Mouse (Mus musculus) ES-E14 (cell line): Measurements from ENCODE around the gene Zfp493. TPM values are rescaled to one million over a fixed set of nuclear protein-coding genes. Genes with fewer than 3 reads are reported as not detected.

Experiments
- DNase-seq: peaks from one replicate; pipeline ENCODE4 v3.0.0-alpha.2; 2013; ENCODE audit warnings: low read depth, low spot score
- H3K27ac ChIP-seq: 2 replicates; pipeline ENCODE4 v1.5.1; 2012; ENCODE audit warnings: low read depth, mild to moderate bottlenecking, low read length, moderate library complexity, mixed read lengths; ENCODE audit not compliant: poor library complexity, insufficient read depth, severe bottlenecking
- H3K36me3 ChIP-seq: 2 replicates; pipeline ENCODE4 v1.6.1; 2012; ENCODE audit warnings: mild to moderate bottlenecking, low read length, moderate library complexity, mixed read lengths; ENCODE audit not compliant: control insufficient read depth, poor library complexity, insufficient read depth, severe bottlenecking
- H3K4me1 ChIP-seq, 2 experiments: fragments of 150-350 bp in 1 of 2; sonication (generic) in 1 of 2; 2 replicates each; pipeline ENCODE4 v1.6.1; 2012; ENCODE audit warnings: low read length in 2 of 2, mild to moderate bottlenecking in 1 of 2, mixed read lengths in 1 of 2; ENCODE audit not compliant: control insufficient read depth in 2 of 2, insufficient read depth in 2 of 2, poor library complexity in 1 of 2
- H3K4me3 ChIP-seq, 2 experiments: fragments of 150-350 bp in 1 of 2; sonication (generic) in 1 of 2; 2 replicates each; pipeline ENCODE4 v1.5.1; 2012; ENCODE audit warnings: low read length in 2 of 2, low read depth in 1 of 2, mild to moderate bottlenecking in 1 of 2, mixed read lengths in 1 of 2; ENCODE audit not compliant: insufficient read depth in 1 of 2, poor library complexity in 1 of 2, severe bottlenecking in 1 of 2
- H3K9ac ChIP-seq: 2 replicates; pipeline ENCODE4 v1.6.1; 2012; ENCODE audit warnings: low read depth, mild to moderate bottlenecking, low read length, mixed read lengths; ENCODE audit not compliant: poor library complexity, insufficient read depth, severe bottlenecking
- H3K9me3 ChIP-seq: fragments of 150-350 bp; sonication (generic); 2 replicates; pipeline ENCODE4 v1.6.1; 2012; ENCODE audit warnings: low read depth, mild to moderate bottlenecking, low read length; ENCODE audit not compliant: control insufficient read depth, insufficient read depth
- CHD2 ChIP-seq: IDR thresholded peaks from 2 replicates; pipeline ENCODE4 v1.6.1; 2014; ENCODE audit warnings: mild to moderate bottlenecking, low read depth, low read length, inconsistent platforms
- HCFC1 ChIP-seq: IDR thresholded peaks from 2 replicates; pipeline ENCODE4 v1.6.1; 2012; ENCODE audit warnings: low read length, inconsistent platforms, borderline replicate concordance; ENCODE audit not compliant: insufficient read depth
- MAFK ChIP-seq: IDR thresholded peaks from 2 replicates; pipeline ENCODE4 v1.6.1; 2014; ENCODE audit warnings: mild to moderate bottlenecking, low read depth, low read length, inconsistent platforms; ENCODE audit not compliant: insufficient read depth
- ZC3H11A ChIP-seq: IDR thresholded peaks from 2 replicates; pipeline ENCODE4 v1.6.1; 2012; ENCODE audit warnings: low read depth, mild to moderate bottlenecking, inconsistent platforms, low read length, borderline replicate concordance
- ZNF384 ChIP-seq: IDR thresholded peaks from 2 replicates; pipeline ENCODE4 v1.6.1; 2012; ENCODE audit warnings: low read depth, low read length, inconsistent platforms
- in situ Hi-C, 2 experiments: fragments of 600-800 bp; cut with MboI; formaldehyde crosslinking; loops; one replicate each; pipeline ENCODE4 v1.15.1; 2025; ENCODE audit warnings: low sequenced_read_pairs in 2 of 2, inconsistent platforms in 1 of 2; ENCODE audit not compliant: unreplicated experiment in 2 of 2
- total RNA-seq: library from RNA; depleted of rRNA; stranded (reverse); fragments of 300-350 nt; gene quantifications from 2 replicates; pipeline ENCODE4 v1.2.3, GENCODE M21; 2012

Gene Zfp493
- total RNA-seq, 1 experiment = 6.1 TPM

GRCm38 (mm10) chr13:67754333-67755306 is 24.9 kb upstream of the Zfp493 start, which contains the start of gene Zfp85:
TSS of gene Zfp85 (minus strand) at chr13:67755228.
- H3K9me3 ChIP-seq = no peaks in the 10 kb centered on the region
- DNase-seq = peak; percentile 62
- H3K4me1 ChIP-seq = no peaks in the 10 kb centered on the region
- TF ChIP-seq HCFC1 (peak; percentile 87), CHD2 (no peak)
- peak within 1 kb of the TSS; percentile 55 to 76 for H3K4me3 ChIP-seq
- in situ Hi-C loops = no loop called here
- peak within 1 kb of the TSS; percentile 75 for H3K9ac ChIP-seq
- H3K36me3 ChIP-seq = no peaks in the 10 kb centered on the region
- H3K27ac ChIP-seq = peak within 1 kb of the TSS; percentile 67; the same call in 1 of the 2 replicates

GRCm38 (mm10) chr13:67755761-67756160 is 23.7 kb upstream of the Zfp493 start:
- no peak overlapping the region; the same call in 1 of the 2 replicates for H3K9ac ChIP-seq
- TF ChIP-seq ZC3H11A = no peak
- TF ChIP-seq ZNF384 = no peak
- TF ChIP-seq HCFC1 = no peak
- no peak for TF ChIP-seq CHD2
- no peak for TF ChIP-seq MAFK
- in situ Hi-C loops = no loop called here
- peak overlapping the region in 1 of 2 experiments; percentile 76; a peak in 1 of 4 replicates for H3K4me3 ChIP-seq
- no peaks in the 10 kb centered on the region for H3K36me3 ChIP-seq
- DNase-seq = no peak
- no peaks in the 10 kb centered on the region for H3K9me3 ChIP-seq
- no peak overlapping the region; the same call in 1 of the 2 replicates for H3K27ac ChIP-seq
- H3K4me1 ChIP-seq = no peaks in the 10 kb centered on the region

- in situ Hi-C loops = no loop called here
- no peak for DNase-seq
Observed at GRCm38 (mm10) chr13:67759966-67760365, 19.5 kb upstream of the Zfp493 start.

GRCm38 (mm10) chr13:67763031-67763768 is 16.3 kb upstream of the Zfp493 start:
- in situ Hi-C loops = no loop called here
- Histone ChIP-seq H3K4me1 (no peaks in the 10 kb centered on the region), H3K36me3 (no peaks in the 10 kb centered on the region), H3K4me3 (no peak overlapping the region), H3K9me3 (no peaks in the 10 kb centered on the region), H3K9ac (no peak overlapping the region), H3K27ac (no peak overlapping the region)
- no peak for TF ChIP-seq MAFK
- TF ChIP-seq CHD2 = no peak
- TF ChIP-seq ZNF384 = no peak
- DNase-seq = no peak

More at GRCm38 (mm10) chr13:67759966-67760365, 19.5 kb upstream of the Zfp493 start:
- Histone ChIP-seq H3K4me3 (no peak overlapping the region), H3K27ac (no peak overlapping the region), H3K4me1 (no peaks in the 10 kb centered on the region), H3K9ac (no peak overlapping the region), H3K9me3 (no peaks in the 10 kb centered on the region), H3K36me3 (no peaks in the 10 kb centered on the region)
- no peak for TF ChIP-seq ZNF384
- TF ChIP-seq HCFC1 = no peak
- TF ChIP-seq ZC3H11A = no peak
- TF ChIP-seq CHD2 = no peak
- TF ChIP-seq MAFK = no peak
